In genomic region chr10:121116115-121116514, GRCm38 (mm10) we compare ENCODE assay signal across 25 mouse cellular contexts.
"Had no signal": no experiment of that assay in that cellular context is flagged by ENCODE, and none has a peak within 500 bp of the region (broad histone marks: within the 10 kb centered on the region; RNA-seq: fewer than 3 reads in every experiment).

No protein-coding gene starts in this region.

- ATAC-seq: forebrain, embryonic 16.5 days; inflammation-experienced regulatory T-cells, adult 6 months; intestine, embryonic 15.5 days; intestine, postnatal 0 days had no signal

- H3K27me3 ChIP-seq: heart, embryonic 12.5 days; hindbrain, embryonic 12.5 days; intestine, embryonic 15.5 days; limb, embryonic 13.5 days; limb, embryonic 15.5 days had no signal

- DNase-seq: gastrocnemius, adult 2 months; gastrocnemius, postnatal 10 days; gastrocnemius, postnatal 25 days; heart, adult 18-20 months; heart, postnatal 10 days; heart, postnatal 4 days; kidney, adult 18-20 months; kidney, adult 8-10 months; kidney, postnatal 10 days; kidney, postnatal 25 days; kidney, postnatal 4 days; left cerebral cortex, postnatal 4 days had no signal

- H3K4me2 ChIP-seq: heart, embryonic 12.5 days; hindbrain, embryonic 12.5 days; hindbrain, embryonic 14.5 days; intestine, embryonic 15.5 days; limb, embryonic 13.5 days; limb, embryonic 15.5 days had no signal

- H3K9me3 ChIP-seq: heart, embryonic 10.5 days; heart, embryonic 12.5 days; intestine, embryonic 15.5 days; limb, embryonic 15.5 days had no signal

- H3K4me1 ChIP-seq: heart, embryonic 10.5 days; heart, embryonic 12.5 days; hindbrain, embryonic 10.5 days; hindbrain, embryonic 12.5 days; intestine, embryonic 15.5 days; limb, embryonic 13.5 days; limb, embryonic 15.5 days had no signal

- H3K36me3 ChIP-seq: heart, embryonic 10.5 days; heart, embryonic 12.5 days; hindbrain, embryonic 10.5 days; hindbrain, embryonic 12.5 days; intestine, embryonic 15.5 days; limb, embryonic 13.5 days; limb, embryonic 15.5 days had no signal

- H3K9ac ChIP-seq: heart, embryonic 12.5 days; hindbrain, embryonic 12.5 days; hindbrain, embryonic 14.5 days; intestine, embryonic 15.5 days; limb, embryonic 13.5 days; limb, embryonic 15.5 days had no signal

- H3K4me3 ChIP-seq: gastrocnemius, adult 2 months; heart, embryonic 10.5 days; heart, embryonic 12.5 days; hindbrain, embryonic 10.5 days; hindbrain, embryonic 12.5 days; intestine, embryonic 15.5 days; layer of hippocampus, adult 2 months; left cerebral cortex, adult 2 months; limb, embryonic 13.5 days; limb, embryonic 15.5 days had no signal

- H3K27ac ChIP-seq: gastrocnemius, adult 2 months; heart, embryonic 10.5 days; hindbrain, embryonic 10.5 days; hindbrain, embryonic 12.5 days; hindbrain, embryonic 14.5 days; intestine, embryonic 15.5 days; layer of hippocampus, adult 2 months; left cerebral cortex, adult 2 months; limb, embryonic 13.5 days; limb, embryonic 15.5 days had no signal
